Mouse (Mus musculus) liver, embryonic 14.5 days (tissue): ENCODE results near the gene Uts2b. TPM values are rescaled to one million over a fixed set of nuclear protein-coding genes. Genes with fewer than 3 reads are reported as not detected.

Experiments
- ATAC-seq: fragments of 200-750 bp; cut with Nextera tagmentation; 2 replicates; pipeline ENCODE4 v1.8.0; 2017; ENCODE audit warnings: moderate number of reproducible peaks, mild to moderate bottlenecking, moderate library complexity; ENCODE audit not compliant: insufficient read depth
- DNase-seq, 3 experiments: peaks; one replicate each; pipeline ENCODE4 v3.0.0-alpha.2; 2012 to 2013; ENCODE audit warnings: low read depth in 3 of 3, low spot score in 3 of 3
- H3K27ac ChIP-seq: fragments of 300-500 bp; sonication (generic); 2 replicates; pipeline ENCODE4 v1.5.1; 2014; ENCODE audit warnings: moderate library complexity, mild to moderate bottlenecking, control low read depth, inconsistent platforms
- H3K27me3 ChIP-seq: fragments of 300-500 bp; sonication (generic); 2 replicates; pipeline ENCODE4 v1.6.1; 2014; ENCODE audit warnings: mild to moderate bottlenecking, low read length, moderate library complexity; ENCODE audit not compliant: control insufficient read depth, insufficient read depth
- H3K36me3 ChIP-seq: fragments of 300-500 bp; sonication (generic); replicated peaks from 2 replicates; pipeline ENCODE4 v1.6.1; 2014; ENCODE audit warnings: low read depth; ENCODE audit not compliant: control insufficient read depth, insufficient read depth
- H3K4me1 ChIP-seq, 2 experiments: fragments of 200-500 bp in 1 of 2; fragments of 300-500 bp in 1 of 2; sonication (generic) in 1 of 2; replicated peaks; 2 replicates each; pipeline ENCODE4 v1.6.1; 2012 to 2014; ENCODE audit warnings: antibody characterized with exemption in 1 of 2, inconsistent platforms in 1 of 2, low read length in 1 of 2; ENCODE audit not compliant: control insufficient read depth in 2 of 2, insufficient read depth in 2 of 2
- H3K4me2 ChIP-seq: fragments of 300-500 bp; sonication (generic); 2 replicates; pipeline ENCODE4 v1.6.1; 2014; ENCODE audit warnings: low read depth, mild to moderate bottlenecking, control low read depth, moderate library complexity
- H3K4me3 ChIP-seq, 2 experiments: fragments of 200-500 bp in 1 of 2; fragments of 300-500 bp in 1 of 2; sonication (generic) in 1 of 2; 2 replicates each; pipeline ENCODE4 v1.5.1; 2012 to 2014; ENCODE audit warnings: low read depth in 2 of 2, low read length in 2 of 2, mild to moderate bottlenecking in 2 of 2, control low read depth in 1 of 2, inconsistent platforms in 1 of 2, moderate library complexity in 1 of 2; ENCODE audit not compliant: insufficient read depth in 1 of 2
- H3K9ac ChIP-seq: fragments of 300-500 bp; sonication (generic); replicated peaks from 2 replicates; pipeline ENCODE4 v1.6.1; 2014; ENCODE audit warnings: mild to moderate bottlenecking, control low read depth, moderate library complexity
- H3K9me3 ChIP-seq: fragments of 300-500 bp; sonication (generic); 2 replicates; pipeline ENCODE4 v1.6.1; 2016; ENCODE audit warnings: low read length, mixed read lengths; ENCODE audit not compliant: control insufficient read depth
- CTCF ChIP-seq: IDR thresholded peaks from 2 replicates; pipeline ENCODE4 v1.5.1; 2016; ENCODE audit warnings: antibody characterized with exemption, low read depth, control low read depth
- EP300 ChIP-seq: IDR thresholded peaks from 2 replicates; pipeline ENCODE4 v1.6.1; 2016; ENCODE audit warnings: antibody characterized with exemption, low read depth
- WGBS: fragments of 180-500 bp; shearing (Covaris S2); extraction: QIAGEN DNeasy Blood & Tissue Kit; methylation state at CpG from one replicate; pipeline ENCODE4 v1.1.7; 2014; ENCODE audit not compliant: insufficient replicate concordance; 5-methylcytosine and 5-hydroxymethylcytosine counted together
- polyA plus RNA-seq, 2 experiments: library from polyadenylated mRNA; depleted of rRNA in 1 of 2; stranded (reverse) in 1 of 2; unstranded in 1 of 2; fragments of >200 nt; fragmentation: Nextera tagmentation in 1 of 2; extraction: Ambion mirVana in 1 of 2; gene quantifications; 2 replicates each; pipeline versions ENCODE4 v1.2.1 to v1.2.3; 2012 to 2014

The Uts2b gene
- polyA plus RNA-seq, 2 experiments: not detected

DNA sequence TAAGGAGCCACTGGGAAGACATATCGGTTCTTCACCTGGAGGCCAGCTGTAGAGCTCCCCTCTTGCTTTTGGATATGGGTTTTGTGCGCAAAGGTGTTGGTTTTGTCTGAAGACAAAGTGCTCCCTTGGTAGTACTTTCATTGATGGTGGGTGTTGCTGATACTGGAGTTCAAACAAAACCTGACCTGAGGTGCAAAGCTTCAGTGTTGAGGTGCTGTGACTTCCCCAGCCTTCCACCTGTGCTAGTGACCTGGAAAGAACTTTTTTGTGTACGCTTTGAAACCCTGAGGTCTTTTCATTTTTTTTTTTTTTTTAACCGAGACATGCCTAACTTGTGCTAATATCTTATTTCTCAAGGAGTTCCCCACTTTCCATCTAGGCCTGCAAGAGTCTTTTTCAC, 20.3 kb upstream of the Uts2b start:
- Histone ChIP-seq H3K27ac (no peak overlapping the region), H3K4me2 (peak overlapping the region; percentile 77), H3K9ac (no peak overlapping the region), H3K4me1 (peaks cover 6 to 19% of the 10 kb centered on the region in 2 experiments; a peak in 3 of 4 replicates), H3K27me3 (no peaks in the 10 kb centered on the region), H3K36me3 (no peaks in the 10 kb centered on the region), H3K9me3 (no peaks in the 10 kb centered on the region), H3K4me3 (peak overlapping the region in 1 of 2 experiments; percentile 71; a peak in 3 of 4 replicates)
- ATAC-seq: no peak
- no peak for TF ChIP-seq EP300
- no peak for TF ChIP-seq CTCF
- 76% methylated on average over 4 of the region's 4 CpGs for WGBS
- DNase-seq: no peak

DNA sequence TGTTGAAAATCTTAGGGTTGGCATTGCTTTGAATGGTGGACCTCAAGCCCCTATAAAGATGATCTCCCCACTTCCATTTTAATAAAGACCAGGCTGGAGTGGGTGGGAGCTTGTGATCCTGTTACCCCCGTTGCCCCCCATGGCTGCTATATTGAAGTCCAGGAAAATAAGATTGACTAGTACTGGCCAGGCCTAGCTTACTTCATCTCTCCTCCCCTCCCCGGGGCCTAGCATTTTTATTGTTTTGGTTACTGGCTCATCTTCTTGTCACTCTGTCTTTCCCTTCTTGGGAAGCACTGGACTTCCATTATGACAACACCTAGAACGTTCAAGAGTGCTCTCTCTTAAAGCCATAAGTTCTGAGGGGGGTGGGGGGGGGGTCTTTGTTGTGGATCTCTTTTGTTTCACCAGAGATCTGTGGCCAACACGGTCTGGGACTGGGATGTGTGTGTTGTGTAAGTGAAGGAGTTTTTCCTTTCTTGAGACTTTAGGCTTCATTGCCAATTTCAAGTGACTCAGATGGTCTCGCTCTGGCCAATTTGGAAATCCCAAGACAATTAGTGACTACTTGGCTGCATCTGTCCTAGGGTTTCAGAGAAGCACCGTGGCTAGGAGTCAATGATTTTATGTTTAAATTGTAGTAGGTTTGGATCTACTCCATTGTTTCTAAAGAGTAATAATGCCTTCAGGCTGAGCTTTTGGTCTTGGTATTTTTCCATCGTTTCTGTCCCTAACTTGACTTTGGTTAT, 19.7 kb upstream of the Uts2b start:
- ATAC-seq: no peak
- Histone ChIP-seq H3K9me3 (no peaks in the 10 kb centered on the region), H3K4me1 (peaks cover 6 to 19% of the 10 kb centered on the region in 2 experiments; a peak in 3 of 4 replicates), H3K4me3 (peak overlapping the region; percentile 70 to 71), H3K36me3 (no peaks in the 10 kb centered on the region), H3K27me3 (no peaks in the 10 kb centered on the region), H3K9ac (peak overlapping the region; percentile 82), H3K4me2 (peak overlapping the region; percentile 77), H3K27ac (no peak overlapping the region; the same call in 1 of the 2 replicates)
- no peak for DNase-seq
- 25% methylated on average over 7 of the region's 7 CpGs for WGBS
- TF ChIP-seq CTCF: no peak
- TF ChIP-seq EP300: no peak

DNA sequence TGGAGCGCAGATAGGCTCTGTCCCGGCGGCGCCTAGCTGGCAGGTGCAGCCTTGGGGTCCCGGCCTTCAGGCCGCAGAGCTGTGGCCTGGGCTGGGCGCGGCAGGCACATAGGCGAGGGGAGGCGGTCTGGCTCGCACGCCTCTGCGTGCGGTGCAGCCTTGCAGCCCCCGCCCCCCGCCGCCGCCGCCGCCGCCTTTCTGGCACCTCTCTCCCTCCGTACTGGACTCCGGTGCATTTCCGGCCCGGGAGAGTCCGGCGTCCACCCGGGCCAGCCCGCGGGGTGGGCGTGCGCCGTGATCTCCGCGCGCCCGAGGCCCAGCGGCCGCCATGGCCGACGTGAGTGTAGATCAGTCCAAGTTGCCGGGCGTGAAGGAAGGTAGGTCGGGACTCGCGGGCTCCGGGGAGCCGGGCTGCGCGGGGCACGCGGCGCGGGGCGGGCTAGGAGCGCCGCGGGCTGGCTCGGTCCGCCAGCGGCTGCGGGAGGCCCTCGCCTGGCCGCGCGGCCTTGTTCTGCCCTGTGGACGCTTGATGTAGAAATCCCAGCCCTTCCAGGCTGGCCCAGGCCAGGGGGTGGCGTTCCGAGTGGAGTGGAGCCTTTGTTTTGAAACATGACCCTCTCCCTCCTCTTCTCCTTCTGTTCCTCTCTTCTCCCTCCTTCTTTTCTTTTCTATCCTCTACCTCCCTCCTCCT, 18.9 kb upstream of the Uts2b start, which contains the start of gene Ccdc50:
Ccdc50 (plus strand) TSS at position 109 of the 691 bp plus-strand sequence.
- H3K9ac ChIP-seq: peak within 1 kb of the TSS; percentile 82
- H3K4me1 ChIP-seq: peaks cover 6 to 19% of the 10 kb centered on the region in 2 experiments; a peak in 3 of 4 replicates
- TF ChIP-seq EP300 (no peak), CTCF (no peak)
- DNase-seq (peak in 2 of 3 experiments; percentile 31 to 33), ATAC-seq (peak; percentile 88)
- WGBS: under 1% methylated on average over 54 of the region's 69 CpGs
- H3K27me3 ChIP-seq: no peaks in the 10 kb centered on the region
- H3K9me3 ChIP-seq: no peaks in the 10 kb centered on the region
- peak within 1 kb of the TSS; percentile 77 for H3K4me2 ChIP-seq
- peak within 1 kb of the TSS; percentile 31 for H3K27ac ChIP-seq
- H3K4me3 ChIP-seq: peak within 1 kb of the TSS; percentile 70 to 71
- no peaks in the 10 kb centered on the region for H3K36me3 ChIP-seq

DNA sequence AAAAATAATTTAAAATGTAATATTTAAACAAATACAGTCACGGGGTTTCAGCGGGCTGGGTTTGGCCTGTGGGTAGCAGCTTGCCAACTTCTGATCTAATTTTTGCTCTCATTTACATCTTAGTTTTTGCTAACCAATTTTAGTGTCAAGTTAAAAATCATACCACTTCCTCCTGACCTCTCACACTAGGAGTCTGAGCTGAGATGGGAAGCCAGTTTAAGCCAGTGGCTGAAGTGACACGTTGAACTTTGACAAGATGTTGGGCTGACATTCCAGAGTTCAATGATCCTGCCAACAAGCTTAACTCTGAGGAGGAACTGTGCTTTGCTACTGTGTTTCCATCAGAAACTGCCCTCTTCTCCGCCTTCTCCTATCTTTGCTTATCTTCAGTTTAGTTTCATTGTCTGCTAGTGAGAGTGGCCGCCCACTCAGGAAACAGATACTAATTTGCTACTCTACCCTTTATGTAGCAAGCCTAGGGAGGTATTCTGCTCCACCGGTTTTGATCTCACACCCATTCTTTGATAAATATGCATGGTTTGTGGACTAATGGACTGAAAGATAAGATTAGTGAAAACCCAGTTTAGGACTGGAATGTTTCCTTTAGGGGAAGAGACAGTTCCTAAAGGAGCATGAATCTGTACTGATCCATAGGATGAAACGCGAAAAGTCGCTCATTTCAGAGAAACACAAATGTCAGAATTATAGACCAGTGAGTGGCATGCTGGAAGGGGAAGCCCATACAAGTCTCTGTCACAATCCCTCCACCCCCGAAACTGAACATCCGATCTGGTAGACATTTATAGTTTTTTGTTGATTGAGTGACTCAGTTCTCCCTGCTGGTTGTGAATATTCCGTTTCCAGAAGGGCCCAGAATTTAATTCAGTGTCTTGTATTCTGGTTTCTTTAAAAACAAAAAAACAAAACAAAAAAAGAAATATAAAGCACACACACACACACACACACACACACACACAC, 17.9 kb upstream of the Uts2b start:
- peak overlapping the region; percentile 8 to 71; a peak in 2 of 4 replicates for H3K4me3 ChIP-seq
- TF ChIP-seq CTCF (no peak), EP300 (no peak)
- DNase-seq (no peak), ATAC-seq (0 out of 2 replicates have a peak, but pooled peaks have one; percentile 9)
- WGBS: 19% methylated on average over 12 of the region's 12 CpGs
- H3K4me2 ChIP-seq: peak overlapping the region; percentile 77
- no peaks in the 10 kb centered on the region for H3K9me3 ChIP-seq
- no peaks in the 10 kb centered on the region for H3K36me3 ChIP-seq
- H3K4me1 ChIP-seq: peaks cover 6 to 19% of the 10 kb centered on the region in 2 experiments; a peak in 3 of 4 replicates
- no peaks in the 10 kb centered on the region for H3K27me3 ChIP-seq
- peak overlapping the region; percentile 31 for H3K27ac ChIP-seq
- H3K9ac ChIP-seq: no peak overlapping the region; the same call in 1 of the 2 replicates
